Mouse (Mus musculus) spleen, embryonic (tissue): ENCODE results near the gene Krt16.
"Not testable (repeated sequence)": the region's sequence is repeated elsewhere in the genome, so short reads cannot be mapped to it uniquely, and the experiment has no call there.

Experiments used
- CTCF ChIA-PET: fragments of 350-600 bp; sonication (Branson Sonifier 250); formaldehyde crosslinking; loops from one replicate; lab custom pipeline; 2022; lab: Charles Lee

Krt16 gene

DNA sequence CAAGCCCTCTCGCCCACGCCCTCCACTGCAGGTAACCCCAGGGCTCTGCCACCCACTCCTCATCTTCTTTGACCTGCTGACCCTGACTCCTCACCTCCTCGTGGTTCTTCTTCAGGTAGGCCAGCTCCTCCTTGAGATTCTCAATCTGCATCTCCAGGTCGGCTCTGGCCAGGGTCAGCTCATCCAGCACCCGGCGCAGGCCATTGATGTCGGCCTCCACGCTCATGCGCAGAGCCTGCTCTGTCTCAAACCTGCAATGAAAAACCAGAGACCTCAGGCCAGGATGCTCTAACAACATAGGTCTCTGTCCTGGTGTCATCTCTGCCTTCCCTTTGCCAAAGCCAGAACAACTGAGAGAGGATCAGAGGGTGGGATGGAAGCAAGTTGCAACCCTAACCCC lies 10.4 kb upstream of the Krt16 start:
- CTCF ChIA-PET, result no interaction called here

- CTCF ChIA-PET, result no interaction called here
These were observed 9.3 kb upstream of the Krt16 start for GRCm38 (mm10) chr11:100257967-100258366.

- CTCF ChIA-PET, result no interaction called here
These were observed 6.8 kb upstream of the Krt16 start for GRCm38 (mm10) chr11:100255514-100255913.

DNA sequence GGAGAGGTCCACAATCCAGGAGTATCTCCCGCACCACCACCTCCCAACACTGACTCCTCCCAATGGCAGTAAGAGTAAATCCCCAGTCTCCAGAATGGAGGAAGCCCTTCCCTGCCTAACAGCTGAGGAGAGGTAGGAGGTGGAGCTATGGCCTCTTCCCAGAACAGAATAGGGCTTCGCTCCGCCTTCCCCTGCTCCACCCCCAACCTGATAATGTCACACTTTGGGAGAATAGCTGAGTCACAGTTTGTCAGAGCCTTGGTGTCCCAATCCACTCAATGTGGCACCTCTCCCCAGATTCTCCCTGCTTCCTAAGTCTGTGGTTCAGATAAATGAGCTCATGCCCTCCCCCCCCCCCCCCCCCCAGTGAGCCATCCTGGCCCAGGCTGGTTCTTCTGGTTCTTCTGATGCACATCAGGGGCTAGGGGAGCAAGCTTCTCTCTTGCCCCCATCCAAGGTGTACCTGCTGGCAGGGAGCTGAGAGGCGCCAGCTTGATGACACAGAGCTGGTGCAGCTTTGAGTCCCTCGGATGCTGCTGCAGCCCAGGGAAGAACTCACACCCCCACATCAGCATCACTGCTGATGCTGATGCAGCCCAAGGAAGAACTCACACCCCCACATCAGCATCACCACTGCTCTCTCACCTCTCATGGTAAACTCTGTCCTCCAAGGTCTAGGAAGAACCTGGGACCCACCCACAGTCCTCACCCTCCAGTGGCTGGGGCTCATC lies 5.8 kb upstream of the Krt16 start:
- CTCF ChIA-PET, result no interaction called here

DNA sequence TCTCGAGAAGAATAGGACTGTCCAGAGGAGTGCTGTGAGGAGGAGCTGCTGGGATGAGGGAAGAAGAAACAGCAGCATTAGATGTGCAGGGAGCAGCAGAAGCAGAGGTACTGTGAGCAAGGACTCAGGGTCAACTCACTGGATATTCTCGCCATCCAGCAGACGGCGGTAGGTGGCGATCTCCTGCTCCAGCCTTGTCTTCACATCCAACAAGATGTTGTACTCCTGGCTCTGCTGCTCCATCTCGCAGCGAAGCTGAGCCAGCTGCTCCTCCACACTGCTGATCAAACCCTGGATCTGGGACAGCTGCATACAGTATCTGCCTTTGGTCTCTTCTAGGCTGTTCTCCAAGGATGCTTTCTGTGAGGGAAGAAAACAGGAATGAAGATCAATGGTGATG lies 2.2 kb downstream of the Krt16 start:
- CTCF ChIA-PET, result interaction anchor here (1.0 kb wide), 1 partner anchor 28 kb away, joined by 5 read pairs; no protein-coding TSS in a partner anchor

GRCm38 (mm10) chr11:100240272-100240671 lies 8.4 kb downstream of the Krt16 start:
- CTCF ChIA-PET, result not testable (repeated sequence)

- CTCF ChIA-PET, result no interaction called here
These were observed 27.0 kb downstream of the Krt16 start for GRCm38 (mm10) chr11:100221741-100222140.

DNA sequence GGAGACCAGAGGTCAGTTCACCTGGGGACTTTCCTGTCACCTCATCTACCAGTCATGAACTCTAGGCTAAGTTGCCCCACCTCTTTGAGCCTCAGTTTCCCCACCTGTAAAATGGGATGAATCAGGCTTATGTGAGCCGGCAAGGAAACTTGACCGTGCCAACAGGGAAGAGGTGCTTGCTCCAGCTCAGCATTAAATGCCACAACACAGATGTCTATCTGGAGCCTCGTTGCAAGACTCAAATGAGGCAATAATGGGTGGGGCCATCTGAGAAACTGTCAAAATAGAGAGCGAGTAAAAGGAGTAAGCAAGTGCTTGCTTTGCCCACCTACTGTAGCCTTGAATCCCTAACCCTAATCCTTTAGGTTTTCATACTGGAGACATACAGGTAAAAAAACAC lies 29.4 kb downstream of the Krt16 start:
- CTCF ChIA-PET, result no interaction called here

GRCm38 (mm10) chr11:100208542-100208941 lies 40.2 kb downstream of the Krt16 start:
- CTCF ChIA-PET, result no interaction called here

- CTCF ChIA-PET, result no interaction called here
These were observed 41.2 kb downstream of the Krt16 start, which contains the start of gene Krt14 for GRCm38 (mm10) chr11:100207498-100207897. TSS of gene Krt14 (minus strand) at chr11:100207548.

- CTCF ChIA-PET, result no interaction called here
These were observed 45.3 kb downstream of the Krt16 start for GRCm38 (mm10) chr11:100203448-100203847.

GRCm38 (mm10) chr11:100202906-100203305 lies 45.8 kb downstream of the Krt16 start:
- CTCF ChIA-PET, result no interaction called here

GRCm38 (mm10) chr11:100200104-100200820 lies 48.4 kb downstream of the Krt16 start:
- CTCF ChIA-PET, result no interaction called here

- CTCF ChIA-PET, result no interaction called here
These were observed 50.0 kb downstream of the Krt16 start for GRCm38 (mm10) chr11:100198666-100199065.
